Mouse (Mus musculus) heart, postnatal 0 days (tissue): ENCODE results near the gene Erc1. TPM values are rescaled to one million over a fixed set of nuclear protein-coding genes. Genes with fewer than 3 reads are reported as not detected.

Experiments
- ATAC-seq: fragments of 200-750 bp; cut with Nextera tagmentation; 2 replicates; pipeline ENCODE4 v1.8.0; 2017; ENCODE audit warnings: low read depth, moderate number of reproducible peaks, moderate library complexity; ENCODE audit not compliant: insufficient read depth
- DNase-seq: peaks from one replicate; pipeline ENCODE4 v3.0.0-alpha.2; 2016; ENCODE audit warnings: low spot score
- H3K27ac ChIP-seq: fragments of 300-500 bp; sonication (generic); 2 replicates; pipeline ENCODE4 v1.5.1; 2014; ENCODE audit warnings: low read depth, mild to moderate bottlenecking
- H3K27me3 ChIP-seq: fragments of 300-500 bp; sonication (generic); 2 replicates; pipeline ENCODE4 v1.6.1; 2014; ENCODE audit warnings: low read length, mixed read lengths; ENCODE audit not compliant: control insufficient read depth, insufficient read depth
- H3K36me3 ChIP-seq: fragments of 300-500 bp; sonication (generic); replicated peaks from 2 replicates; pipeline ENCODE4 v1.6.1; 2014; ENCODE audit warnings: low read length, mixed read lengths; ENCODE audit not compliant: control insufficient read depth, insufficient read depth
- H3K4me1 ChIP-seq: fragments of 300-500 bp; sonication (generic); 2 replicates; pipeline ENCODE4 v1.6.1; 2014; ENCODE audit warnings: antibody characterized with exemption; ENCODE audit not compliant: control insufficient read depth, insufficient read depth
- H3K4me2 ChIP-seq: fragments of 300-500 bp; sonication (generic); 2 replicates; pipeline ENCODE4 v1.6.1; 2014; ENCODE audit warnings: low read depth, mild to moderate bottlenecking, low read length, moderate library complexity
- H3K4me3 ChIP-seq: fragments of 300-500 bp; sonication (generic); 2 replicates; pipeline ENCODE4 v1.5.1; 2014; ENCODE audit warnings: low read depth, low read length
- H3K9ac ChIP-seq: fragments of 300-500 bp; sonication (generic); replicated peaks from 2 replicates; pipeline ENCODE4 v1.6.1; 2014; ENCODE audit warnings: low read depth, low read length, mixed read lengths
- H3K9me3 ChIP-seq: fragments of 300-500 bp; sonication (generic); replicated peaks from 2 replicates; pipeline ENCODE4 v1.6.1; 2016; ENCODE audit warnings: low read length; ENCODE audit not compliant: control insufficient read depth
- CTCF ChIP-seq: IDR thresholded peaks from 2 replicates; pipeline ENCODE4 v1.5.1; 2016; ENCODE audit warnings: antibody characterized with exemption, control low read depth, low read depth
- EP300 ChIP-seq: IDR thresholded peaks from 2 replicates; pipeline ENCODE4 v1.6.1; 2016; ENCODE audit warnings: antibody characterized with exemption, low read depth
- WGBS: fragments of 180-500 bp; shearing (Covaris S2); extraction: QIAGEN DNeasy Blood & Tissue Kit; methylation state at CpG from one replicate; pipeline ENCODE4 v1.1.7; 2014; 5-methylcytosine and 5-hydroxymethylcytosine counted together
- polyA plus RNA-seq: library from polyadenylated mRNA; unstranded; fragments of >200 nt; fragmentation: Nextera tagmentation; extraction: Ambion mirVana; gene quantifications from 2 replicates; pipeline ENCODE4 v1.2.1, GENCODE M21; 2015
- total RNA-seq: library from RNA; depleted of rRNA; stranded (reverse); fragments of >200 nt; gene quantifications from 2 replicates; pipeline ENCODE4 v1.2.3, GENCODE M21; 2014; ENCODE audit warnings: low replicate concordance

The Erc1 gene
- total and polyA plus RNA-seq, 2 experiments from 2014 or later: 11.9 to 30.7 TPM

GRCm38 (mm10) chr6:119731155-119731554, 116.8 kb downstream of the Erc1 start:
- TF ChIP-seq CTCF (no peak), EP300 (no peak)
- no peak overlapping the region for H3K4me2 ChIP-seq
- no peak overlapping the region for H3K9ac ChIP-seq
- no peak for DNase-seq
- H3K4me1 ChIP-seq: no peaks in the 10 kb centered on the region
- 0 out of 2 replicates have a peak, but pooled peaks cover under 1% of the 10 kb centered on the region for H3K36me3 ChIP-seq
- 97% methylated on average over 2 of the region's 2 CpGs for WGBS
- ATAC-seq: no peak
- H3K9me3 ChIP-seq: no peaks in the 10 kb centered on the region
- no peaks in the 10 kb centered on the region for H3K27me3 ChIP-seq
- H3K4me3 ChIP-seq: no peak overlapping the region
- H3K27ac ChIP-seq: no peak overlapping the region

DNA sequence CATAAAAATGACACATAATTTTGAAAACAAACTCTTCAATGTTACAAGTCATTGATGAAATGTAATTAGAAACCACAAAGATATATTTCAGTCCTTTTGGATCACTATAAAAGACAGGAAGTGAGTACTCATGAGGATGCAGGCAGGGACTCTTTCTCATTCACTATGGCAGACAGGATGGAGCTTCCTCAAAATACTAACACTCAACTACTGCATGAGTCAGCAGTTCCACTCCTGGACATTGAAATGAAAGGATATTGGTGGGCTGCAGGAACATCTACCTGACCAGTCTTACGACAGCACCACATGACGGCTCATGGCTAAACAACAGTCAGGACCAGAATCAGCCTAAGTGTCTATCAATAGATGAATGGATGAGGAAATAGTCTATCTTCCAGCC, 132.7 kb downstream of the Erc1 start:
- WGBS: 89% methylated on average over 2 of the region's 2 CpGs
- Histone ChIP-seq H3K27ac (no peak overlapping the region), H3K9me3 (no peaks in the 10 kb centered on the region), H3K4me2 (no peak overlapping the region), H3K4me1 (peaks cover 17% of the 10 kb centered on the region; the same call in 1 of the 2 replicates), H3K27me3 (no peaks in the 10 kb centered on the region), H3K9ac (no peak overlapping the region), H3K4me3 (no peak overlapping the region), H3K36me3 (peaks cover 8% of the 10 kb centered on the region; the same call in 1 of the 2 replicates)
- TF ChIP-seq CTCF (no peak), EP300 (no peak)
- DNase-seq: no peak
- ATAC-seq: no peak

GRCm38 (mm10) chr6:119713961-119714360, 134.0 kb downstream of the Erc1 start:
- peak overlapping the region; percentile 35 for H3K4me3 ChIP-seq
- DNase-seq (peak; percentile 78), ATAC-seq (peak; percentile 76)
- peaks cover 17% of the 10 kb centered on the region; the same call in 1 of the 2 replicates for H3K4me1 ChIP-seq
- no peaks in the 10 kb centered on the region for H3K27me3 ChIP-seq
- H3K27ac ChIP-seq: peak overlapping the region; percentile 81
- no peaks in the 10 kb centered on the region for H3K9me3 ChIP-seq
- H3K9ac ChIP-seq: no peak overlapping the region; the same call in 1 of the 2 replicates
- H3K4me2 ChIP-seq: peak overlapping the region; percentile 60
- peaks cover 8% of the 10 kb centered on the region; the same call in 1 of the 2 replicates for H3K36me3 ChIP-seq
- TF ChIP-seq CTCF: no peak
- TF ChIP-seq EP300: no peak
- WGBS: 21% methylated on average over 2 of the region's 2 CpGs

DNA sequence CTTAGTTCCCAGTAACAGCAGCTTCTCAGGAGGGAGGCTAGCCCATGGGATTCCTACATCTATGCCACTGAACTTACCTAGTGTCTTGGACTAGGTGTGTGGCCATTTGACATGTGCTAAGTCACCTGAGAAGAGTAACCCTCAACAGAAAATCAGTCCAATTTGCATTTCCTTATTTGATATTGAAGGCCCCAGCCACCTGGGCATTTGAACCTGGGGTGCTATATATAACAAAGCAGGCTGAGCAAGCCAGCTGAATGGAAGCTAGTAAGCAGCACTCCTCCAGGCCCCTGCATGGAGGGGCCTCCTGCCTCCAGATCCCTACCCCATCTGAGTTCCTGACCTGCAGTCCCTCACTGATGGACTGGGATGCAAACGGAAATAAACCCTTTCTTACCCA, 135.5 kb downstream of the Erc1 start:
- ATAC-seq (no peak), DNase-seq (no peak)
- Histone ChIP-seq H3K4me1 (peaks cover 17% of the 10 kb centered on the region; the same call in 1 of the 2 replicates), H3K36me3 (0 out of 2 replicates have a peak, but pooled peaks cover 4% of the 10 kb centered on the region), H3K27ac (peak overlapping the region; percentile 81; the same call in 1 of the 2 replicates), H3K4me3 (no peak overlapping the region), H3K27me3 (no peaks in the 10 kb centered on the region), H3K9me3 (no peaks in the 10 kb centered on the region), H3K4me2 (peak overlapping the region; percentile 60), H3K9ac (no peak overlapping the region)
- TF ChIP-seq CTCF: no peak
- TF ChIP-seq EP300: no peak
- WGBS: 39% methylated on average over 1 of the region's 1 CpGs

DNA sequence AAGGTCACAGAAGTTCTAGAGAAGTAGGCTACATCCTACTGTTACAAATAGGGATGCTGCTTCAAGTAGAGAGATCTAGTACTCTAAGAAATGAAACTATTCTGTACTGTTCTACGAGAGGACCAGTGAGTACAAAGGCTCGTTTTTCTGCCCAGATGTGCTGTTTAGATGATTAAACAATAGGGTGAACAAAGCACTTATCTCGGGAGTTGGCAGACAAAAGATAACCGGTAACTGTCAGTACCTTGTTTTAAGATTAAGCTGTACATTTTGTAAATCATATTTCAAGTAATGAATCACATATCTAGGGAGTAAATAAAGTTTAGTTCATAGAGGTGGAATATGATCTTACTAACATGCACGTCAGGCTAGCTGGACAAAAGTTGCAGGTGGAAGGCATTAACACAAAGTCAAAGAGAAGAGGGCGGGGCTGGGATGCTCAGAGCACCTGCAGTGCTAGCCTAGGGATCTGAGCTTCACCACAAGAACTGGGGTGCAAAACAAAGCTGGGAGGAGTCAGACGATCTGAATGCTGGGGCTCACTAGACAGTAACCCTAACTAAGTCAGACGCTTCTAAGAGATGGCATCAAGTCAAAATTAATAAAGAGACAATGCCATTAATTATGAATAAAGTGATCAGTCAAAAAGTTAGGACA, 136.2 kb downstream of the Erc1 start:
- WGBS: 67% methylated on average over 8 of the region's 8 CpGs
- no peak for DNase-seq
- H3K9ac ChIP-seq: no peak overlapping the region
- H3K27me3 ChIP-seq: no peaks in the 10 kb centered on the region
- H3K27ac ChIP-seq: peak overlapping the region; percentile 48; the same call in 1 of the 2 replicates
- 0 out of 2 replicates have a peak overlapping the region, but pooled peaks have one; percentile 60 for H3K4me2 ChIP-seq
- H3K36me3 ChIP-seq: peaks cover 8% of the 10 kb centered on the region; the same call in 1 of the 2 replicates
- ATAC-seq: no peak
- TF ChIP-seq EP300: no peak
- TF ChIP-seq CTCF: no peak
- no peaks in the 10 kb centered on the region for H3K9me3 ChIP-seq
- H3K4me1 ChIP-seq: peaks cover 17% of the 10 kb centered on the region; the same call in 1 of the 2 replicates
- no peak overlapping the region for H3K4me3 ChIP-seq
